Mouse (Mus musculus) kidney, postnatal 0 days (tissue): Measurements from ENCODE around the gene Zglp1. TPM values are rescaled to one million over a fixed set of nuclear protein-coding genes. Genes with fewer than 3 reads are reported as not detected.

Source experiments
- ATAC-seq: fragments of 200-750 bp; cut with Nextera tagmentation; replicated peaks from 2 replicates; pipeline ENCODE4 v1.8.0; 2017; ENCODE audit warnings: low read depth, moderate number of reproducible peaks, moderate TSS enrichment, moderate library complexity; ENCODE audit not compliant: low FRiP score
- DNase-seq: peaks from one replicate; pipeline ENCODE4 v3.0.0-alpha.2; 2016; ENCODE audit warnings: low spot score
- H3K27ac ChIP-seq: fragments of 300-500 bp; sonication (generic); 2 replicates; pipeline ENCODE4 v1.5.1; 2014; ENCODE audit warnings: mild to moderate bottlenecking
- H3K27me3 ChIP-seq: fragments of 300-500 bp; sonication (generic); 2 replicates; pipeline ENCODE4 v1.6.1; 2014; ENCODE audit warnings: low read length, mixed read lengths; ENCODE audit not compliant: insufficient read depth
- H3K36me3 ChIP-seq: fragments of 300-500 bp; sonication (generic); 2 replicates; pipeline ENCODE4 v1.6.1; 2014; ENCODE audit warnings: low read length, mixed read lengths; ENCODE audit not compliant: insufficient read depth
- H3K4me1 ChIP-seq: fragments of 300-500 bp; sonication (generic); replicated peaks from 2 replicates; pipeline ENCODE4 v1.6.1; 2014; ENCODE audit warnings: antibody characterized with exemption, low read length, mixed read lengths; ENCODE audit not compliant: insufficient read depth
- H3K4me2 ChIP-seq: fragments of 300-500 bp; sonication (generic); 2 replicates; pipeline ENCODE4 v1.6.1; 2014; ENCODE audit warnings: mild to moderate bottlenecking, low read length, moderate library complexity, mixed read lengths
- H3K4me3 ChIP-seq: fragments of 300-500 bp; sonication (generic); replicated peaks from 2 replicates; pipeline ENCODE4 v1.5.1; 2014; ENCODE audit warnings: low read depth, low read length
- H3K9ac ChIP-seq: fragments of 300-500 bp; sonication (generic); 2 replicates; pipeline ENCODE4 v1.6.1; 2014; ENCODE audit warnings: low read depth, low read length
- H3K9me3 ChIP-seq: fragments of 300-500 bp; sonication (generic); replicated peaks from 2 replicates; pipeline ENCODE4 v1.6.1; 2016; ENCODE audit warnings: low read length, inconsistent platforms, mixed read lengths
- CTCF ChIP-seq: IDR thresholded peaks from 2 replicates; pipeline ENCODE4 v1.5.1; 2016; ENCODE audit warnings: antibody characterized with exemption, low read depth, mild to moderate bottlenecking, moderate library complexity
- WGBS: fragments of 180-500 bp; shearing (Covaris S2); extraction: QIAGEN DNeasy Blood & Tissue Kit; methylation state at CpG from one replicate; pipeline ENCODE4 v1.1.7; 2014; 5-methylcytosine and 5-hydroxymethylcytosine counted together
- polyA plus RNA-seq: library from polyadenylated mRNA; unstranded; fragments of >200 nt; fragmentation: Nextera tagmentation; extraction: Ambion mirVana; gene quantifications from 2 replicates; pipeline ENCODE4 v1.2.1, GENCODE M21; 2015

Zglp1 gene
- polyA plus RNA-seq, 1 experiment from 2014 or later, result 0.29 TPM

GRCm38 (mm10) chr9:21022726-21023125 lies 44.2 kb downstream of the Zglp1 start:
- Histone ChIP-seq H3K36me3 (no peaks in the 10 kb centered on the region), H3K4me3 (no peak overlapping the region), H3K4me1 (no peaks in the 10 kb centered on the region), H3K9ac (no peak overlapping the region), H3K27ac (no peak overlapping the region), H3K4me2 (no peak overlapping the region), H3K27me3 (no peaks in the 10 kb centered on the region), H3K9me3 (no peaks in the 10 kb centered on the region)
- 85% methylated on average over 1 of the region's 1 CpGs for WGBS
- peak; percentile 32; the same call in 1 of the 2 replicates for TF ChIP-seq CTCF
- no peak for ATAC-seq
- DNase-seq, result no peak

DNA sequence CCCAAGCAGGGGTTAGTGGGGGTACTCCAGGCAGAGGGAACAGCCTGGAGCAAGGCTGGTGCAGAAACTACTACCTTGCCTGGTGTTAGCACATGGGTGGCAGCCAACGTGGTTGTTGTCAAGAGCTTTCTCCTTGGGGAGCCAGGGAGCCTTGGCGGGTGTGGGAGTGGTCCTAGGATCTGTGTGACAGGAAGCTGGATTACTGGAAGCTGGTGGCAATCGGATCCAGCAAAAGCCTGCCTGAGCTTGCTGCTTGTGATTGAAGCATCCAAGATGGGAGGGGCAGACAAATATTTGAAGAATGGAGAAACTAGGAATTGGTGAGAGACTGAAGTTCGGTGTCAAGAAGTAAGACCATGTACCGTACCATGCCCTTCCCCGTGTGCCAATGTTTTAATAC lies 44.6 kb downstream of the Zglp1 start:
- Histone ChIP-seq H3K27me3 (peaks cover 3% of the 10 kb centered on the region), H3K9me3 (no peaks in the 10 kb centered on the region), H3K36me3 (no peaks in the 10 kb centered on the region), H3K4me3 (no peak overlapping the region), H3K4me1 (no peaks in the 10 kb centered on the region), H3K4me2 (no peak overlapping the region), H3K27ac (no peak overlapping the region), H3K9ac (no peak overlapping the region)
- DNase-seq, result no peak
- TF ChIP-seq CTCF, result no peak
- ATAC-seq, result no peak
- 58% methylated on average over 6 of the region's 6 CpGs for WGBS

GRCm38 (mm10) chr9:21021363-21021762 lies 45.5 kb downstream of the Zglp1 start:
- H3K4me2 ChIP-seq, result no peak overlapping the region
- DNase-seq (no peak), ATAC-seq (no peak)
- H3K9me3 ChIP-seq, result no peaks in the 10 kb centered on the region
- 71% methylated on average over 3 of the region's 3 CpGs for WGBS
- H3K4me1 ChIP-seq, result peaks cover 5% of the 10 kb centered on the region; the same call in 1 of the 2 replicates
- H3K4me3 ChIP-seq, result no peak overlapping the region
- H3K27ac ChIP-seq, result no peak overlapping the region
- TF ChIP-seq CTCF, result no peak
- no peak overlapping the region for H3K9ac ChIP-seq
- H3K36me3 ChIP-seq, result no peaks in the 10 kb centered on the region
- H3K27me3 ChIP-seq, result peaks cover 9% of the 10 kb centered on the region

GRCm38 (mm10) chr9:21018600-21018999 lies 48.3 kb downstream of the Zglp1 start:
- H3K4me2 ChIP-seq, result no peak overlapping the region
- no peak overlapping the region for H3K9ac ChIP-seq
- no peak for DNase-seq
- ATAC-seq, result no peak
- WGBS, result 69% methylated on average over 2 of the region's 2 CpGs
- H3K4me1 ChIP-seq, result peaks cover 13% of the 10 kb centered on the region; the same call in 1 of the 2 replicates
- no peak overlapping the region for H3K4me3 ChIP-seq
- H3K9me3 ChIP-seq, result no peaks in the 10 kb centered on the region
- peaks cover 12% of the 10 kb centered on the region for H3K27me3 ChIP-seq
- TF ChIP-seq CTCF, result no peak
- no peaks in the 10 kb centered on the region for H3K36me3 ChIP-seq
- H3K27ac ChIP-seq, result no peak overlapping the region

- no peak overlapping the region for H3K9ac ChIP-seq
These were observed 49.7 kb downstream of the Zglp1 start for GRCm38 (mm10) chr9:21017177-21017575.

DNA sequence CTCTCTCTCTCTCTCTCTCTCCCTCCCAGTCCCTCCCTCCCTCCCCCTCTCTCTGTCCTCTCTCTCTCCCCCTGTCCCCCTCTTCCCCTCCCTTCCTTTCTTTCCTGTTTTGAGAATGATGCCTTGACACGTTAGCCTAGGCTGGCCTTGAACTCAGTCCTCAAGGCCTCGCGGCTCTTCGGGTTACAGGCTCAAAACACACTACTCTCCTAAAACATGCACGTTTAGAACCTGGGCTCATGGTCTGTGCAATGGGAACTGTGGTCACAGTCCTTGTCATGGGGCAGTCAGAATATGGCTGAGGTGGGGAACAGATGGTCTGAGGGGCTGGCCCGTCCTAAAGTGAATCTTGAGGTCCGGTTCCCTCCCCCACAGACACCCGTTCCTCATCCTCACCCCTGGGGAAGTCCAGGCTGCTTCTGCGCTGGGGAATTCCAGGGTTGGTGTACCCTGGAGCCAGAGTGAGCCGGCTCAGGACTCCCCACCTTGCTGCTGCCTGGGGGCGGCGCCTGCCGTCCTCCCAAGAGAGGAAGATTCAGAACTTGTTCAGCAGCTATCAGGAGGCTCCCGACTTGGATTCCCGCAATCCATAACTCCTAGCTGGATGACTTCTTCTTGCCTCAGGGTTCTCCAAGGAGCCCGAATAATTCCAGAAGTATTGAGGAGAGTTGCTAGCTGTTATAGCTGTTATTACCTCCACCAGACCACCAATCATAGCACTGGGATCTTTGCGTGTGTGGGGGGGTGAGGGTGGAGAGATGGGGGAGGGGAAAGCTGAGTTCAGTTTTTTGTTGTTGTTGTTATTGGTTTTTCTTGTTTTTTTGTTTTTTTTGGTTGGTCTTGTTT lies 50.3 kb downstream of the Zglp1 start:
- TF ChIP-seq CTCF, result no peak
- Histone ChIP-seq H3K9ac (peak overlapping the region; percentile 42; the same call in 1 of the 2 replicates), H3K4me2 (peak overlapping the region; percentile 61), H3K4me3 (peak overlapping the region; percentile 33), H3K36me3 (no peaks in the 10 kb centered on the region), H3K9me3 (no peaks in the 10 kb centered on the region), H3K4me1 (peaks cover 13% of the 10 kb centered on the region; the same call in 1 of the 2 replicates), H3K27ac (no peak overlapping the region), H3K27me3 (peaks cover 12% of the 10 kb centered on the region)
- ATAC-seq, result 0 out of 2 replicates have a peak, but pooled peaks have one; percentile 25
- no peak for DNase-seq
- 4% methylated on average over 17 of the region's 17 CpGs for WGBS

More at GRCm38 (mm10) chr9:21017177-21017575, 49.7 kb downstream of the Zglp1 start:
- Histone ChIP-seq H3K4me3 (no peak overlapping the region; the same call in 1 of the 2 replicates), H3K4me1 (peaks cover 13% of the 10 kb centered on the region; the same call in 1 of the 2 replicates), H3K27me3 (peaks cover 12% of the 10 kb centered on the region), H3K9me3 (no peaks in the 10 kb centered on the region), H3K36me3 (no peaks in the 10 kb centered on the region), H3K27ac (no peak overlapping the region), H3K4me2 (peak overlapping the region; percentile 61)
- ATAC-seq (no peak), DNase-seq (no peak)
- 30% methylated on average over 4 of the region's 4 CpGs for WGBS
- no peak for TF ChIP-seq CTCF
